Mouse (Mus musculus) adrenal gland, adult (tissue): ENCODE data around the gene Enam.
"Not testable (repeated sequence)": the region's sequence is repeated elsewhere in the genome, so short reads cannot be mapped to it uniquely, and the experiment has no call there.

Source experiments
- DNase-seq, 2 experiments: peaks; one replicate each; pipeline ENCODE4 v3.0.0; 2022 to 2023; ENCODE audit warnings: low spot score in 1 of 2; ENCODE audit not compliant: inconsistent age in 2 of 2

The Enam gene

GRCm38 (mm10) chr5:88487675-88488074, at the start of gene Enam:
Gene Enam, plus strand, starts transcription at chr5:88487975.
- DNase-seq, result no peak

DNA sequence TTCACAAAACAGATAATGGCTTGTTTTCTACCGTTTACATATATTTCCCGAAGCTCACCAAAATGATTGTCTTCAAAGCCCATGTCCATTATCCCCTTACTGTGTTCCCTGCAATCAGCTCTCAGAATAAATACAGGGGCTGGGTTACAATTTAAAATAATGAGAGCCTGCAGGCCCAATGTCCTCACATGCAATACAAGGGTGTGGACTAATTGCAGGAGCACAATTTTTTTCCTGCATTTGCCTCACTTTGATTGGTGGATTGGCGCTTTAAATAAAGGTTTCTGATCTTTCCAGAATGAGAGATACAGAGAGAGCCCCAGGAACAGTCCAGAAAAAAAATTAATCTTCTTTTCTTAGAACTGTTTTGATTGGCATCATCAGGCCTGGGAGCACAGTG, 32.1 kb upstream of the Enam start, which contains the start of gene Ambn:
Ambn (plus strand) TSS at position 301 of the 400 bp plus-strand sequence.
- DNase-seq, result no peak

- no peak for DNase-seq
These were observed 20.3 kb upstream of the Enam start for GRCm38 (mm10) chr5:88467471-88467870.

GRCm38 (mm10) chr5:88468807-88469704, 18.7 kb upstream of the Enam start:
- no peak for DNase-seq

- DNase-seq, result no peak
These were observed 1.2 kb downstream of the Enam start for GRCm38 (mm10) chr5:88489004-88489403.

DNA sequence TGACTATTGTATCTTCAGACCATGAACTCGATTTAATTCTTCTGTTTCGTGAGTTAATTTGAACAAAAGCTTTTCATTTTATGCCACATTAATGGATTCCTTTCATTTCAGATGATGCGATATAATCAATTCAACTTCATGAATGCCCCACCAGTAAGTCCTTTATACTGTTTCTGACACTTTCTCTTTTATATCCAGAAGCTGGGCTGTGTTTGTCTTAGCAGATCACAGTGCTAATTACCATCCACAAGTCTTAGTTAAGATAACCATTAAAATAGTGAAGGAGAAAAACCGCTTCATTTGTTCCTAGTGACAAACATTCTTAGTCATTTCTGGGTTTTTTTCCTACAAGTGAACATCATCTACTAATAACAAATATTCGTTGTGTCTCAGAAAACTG, 3.3 kb downstream of the Enam start:
- no peak for DNase-seq

- DNase-seq, result no peak
These were observed 12.0 kb downstream of the Enam start for GRCm38 (mm10) chr5:88499781-88500180.

GRCm38 (mm10) chr5:88508555-88508954, 20.8 kb downstream of the Enam start:
- no peak for DNase-seq

GRCm38 (mm10) chr5:88508990-88509389, 21.2 kb downstream of the Enam start:
- no peak for DNase-seq

GRCm38 (mm10) chr5:88519232-88519631, 31.5 kb downstream of the Enam start:
- peak in 1 of 2 experiments; percentile 69 for DNase-seq

GRCm38 (mm10) chr5:88527657-88528056, 39.9 kb downstream of the Enam start, which contains the start of gene Jchain:
Gene Jchain, minus strand, starts transcription at chr5:88527891.
- DNase-seq, result no peak

- DNase-seq, result no peak
These were observed 43.1 kb downstream of the Enam start for GRCm38 (mm10) chr5:88530908-88531307.

DNA sequence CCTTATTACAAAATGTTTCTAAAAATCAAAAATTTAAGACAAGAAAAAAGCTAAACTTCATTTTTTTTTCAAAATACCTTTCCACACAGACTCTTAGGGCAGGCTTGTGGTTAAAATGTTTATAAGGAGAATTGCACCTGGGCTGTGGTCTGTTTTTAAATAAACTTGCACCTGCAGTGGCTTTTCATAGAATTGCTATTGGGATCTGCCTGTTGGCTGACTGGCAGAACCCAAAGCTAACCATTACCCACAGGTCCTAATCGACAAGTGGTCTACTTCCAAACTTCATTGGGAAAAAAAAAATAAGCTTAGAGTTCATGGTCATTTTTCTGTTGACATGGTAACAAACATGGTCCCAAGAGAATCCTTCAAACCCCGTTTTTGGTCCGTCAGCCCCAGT, 46.9 kb downstream of the Enam start:
- no peak for DNase-seq

GRCm38 (mm10) chr5:88540845-88541244, 53.1 kb downstream of the Enam start:
- DNase-seq, result no peak

- peak; percentile 36 to 79 for DNase-seq
These were observed 55.0 kb downstream of the Enam start for GRCm38 (mm10) chr5:88542651-88543282.

DNA sequence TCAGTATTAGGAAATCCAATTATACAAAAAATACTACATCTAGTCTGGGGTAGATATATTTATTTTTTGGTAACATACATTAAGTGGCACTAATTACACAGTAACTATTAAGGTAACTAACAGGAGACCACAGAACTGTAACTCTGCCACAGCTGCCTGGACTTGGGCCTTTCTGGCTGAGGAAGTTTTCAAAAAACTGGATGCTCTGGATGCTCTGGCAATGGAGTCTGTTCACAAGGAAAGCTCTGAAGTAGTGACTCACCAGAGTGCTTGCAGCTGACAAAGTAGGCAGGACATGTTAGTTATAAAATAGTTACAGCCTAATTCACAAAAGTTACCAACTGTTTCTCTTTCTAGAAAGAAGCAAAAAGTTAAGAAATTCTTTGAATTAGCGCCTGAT, 56.6 kb downstream of the Enam start:
- not testable (repeated sequence) for DNase-seq

DNA sequence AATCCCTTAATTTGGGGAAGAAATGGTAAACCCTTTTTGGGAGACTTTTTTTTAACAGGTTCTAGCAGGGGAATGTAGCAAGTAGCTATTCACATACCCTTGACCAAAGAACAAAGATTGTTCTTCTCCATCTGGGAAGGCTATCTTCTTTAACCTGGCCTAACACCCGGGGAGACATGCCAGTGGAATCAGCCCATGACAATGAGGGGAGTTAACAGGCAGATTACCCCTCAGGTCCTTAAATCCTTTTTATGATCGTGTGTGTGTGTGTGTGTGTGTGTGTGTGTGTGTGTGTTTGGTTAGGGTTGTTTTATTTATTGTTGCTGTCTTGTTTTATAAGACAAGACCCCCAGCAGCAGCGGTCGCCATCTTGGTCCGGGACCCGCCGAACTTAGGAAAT, 57.8 kb downstream of the Enam start:
- DNase-seq, result no peak

- DNase-seq, result peak in 1 of 2 experiments; percentile 43
These were observed 65.7 kb downstream of the Enam start for GRCm38 (mm10) chr5:88553271-88554085.

DNA sequence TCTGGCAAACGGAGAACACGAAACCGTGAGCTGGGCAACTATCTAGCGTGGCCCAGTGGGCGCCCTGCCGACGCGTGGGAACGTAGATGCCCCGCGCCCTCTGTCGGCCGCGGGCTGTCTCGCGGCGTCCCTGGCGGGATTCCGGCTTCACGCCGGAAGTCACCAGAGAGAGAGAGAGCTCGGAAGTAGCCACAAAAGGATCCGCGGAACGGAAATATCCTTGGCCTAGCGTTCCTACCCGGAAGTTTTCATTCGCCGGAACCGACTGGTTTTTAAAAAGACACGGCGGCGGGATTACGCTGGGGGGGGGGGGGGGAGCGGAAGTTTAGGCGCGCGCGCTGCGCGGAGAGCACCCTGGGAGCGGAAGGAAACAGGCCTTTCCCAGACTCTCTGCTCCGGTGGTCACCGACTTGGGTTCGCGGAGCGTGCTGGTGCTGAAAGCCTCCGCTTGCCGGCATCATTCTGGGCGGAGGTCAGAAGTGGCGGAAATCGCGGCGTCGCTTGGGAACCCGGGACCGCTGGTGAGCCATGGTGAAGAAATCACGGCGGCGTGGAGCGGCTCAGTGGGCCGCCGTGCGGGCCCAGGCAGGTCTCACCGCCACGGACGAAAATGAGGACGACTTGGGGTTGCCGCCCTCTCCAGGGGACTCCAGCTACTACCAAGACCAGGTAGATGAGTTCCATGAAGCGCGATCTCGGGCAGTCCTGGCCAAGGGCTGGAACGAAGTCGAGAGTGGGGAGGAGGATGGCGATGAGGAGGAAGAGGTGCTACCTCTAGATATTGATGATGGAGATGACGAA, 66.5 kb downstream of the Enam start, which contains the start of gene Utp3:
Utp3 (plus strand) TSS at position 377 of the 801 bp plus-strand sequence.
- peak; percentile 94 to 99 for DNase-seq
